Mouse (Mus musculus): ENCODE results near the gene Rnase1.

- no peak for TF ChIP-seq CTCF (IDR thresholded peaks at IDR 0.05; ENCODE audit: low read depth)
- TF ChIP-seq EP300 (IDR thresholded peaks at IDR 0.05; ENCODE audit: low read depth): no peak
Observed at GRCm38 (mm10) chr14:51144451-51144850, 2.1 kb downstream of the Rnase1 start.

Data from liver, embryonic 14.5 days (tissue).